Mouse (Mus musculus): ENCODE measurements at regions not wholly inside any gene's neighbourhood (a gene's known extent, or its start where the extent isn't known, plus 50 kb on each side); places are given as distances from the start of the nearest gene placed in this dataset.

DNA sequence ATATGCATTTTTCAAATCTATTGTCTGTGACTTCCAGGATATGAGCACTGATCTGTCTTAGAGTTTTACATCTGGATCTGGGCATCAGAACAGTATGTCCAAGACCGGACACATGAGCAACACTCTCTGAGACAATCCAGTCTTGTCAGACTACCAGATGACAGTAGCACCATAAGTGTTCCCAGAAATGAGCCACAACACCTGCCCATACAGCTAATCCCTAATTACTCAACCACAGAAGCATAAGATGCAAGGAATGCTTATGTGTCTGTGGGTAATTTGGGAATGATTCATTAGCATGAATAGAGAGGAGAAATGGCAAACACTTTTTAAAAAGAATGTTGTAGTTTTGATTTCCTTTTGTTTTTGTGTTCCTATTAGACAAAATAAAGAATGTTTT lies 457.6 kb downstream of the Pros1 start:
- intact Hi-C loops (cut with DNase I) = no loop called here

GRCm38 (mm10) chr16:63313544-63313943 lies 459.4 kb downstream of the Pros1 start:
- intact Hi-C loops (cut with DNase I) = no loop called here

More for the DNA sequence above, 457.6 kb downstream of the Pros1 start:
- DNase-seq = no peak

DNA sequence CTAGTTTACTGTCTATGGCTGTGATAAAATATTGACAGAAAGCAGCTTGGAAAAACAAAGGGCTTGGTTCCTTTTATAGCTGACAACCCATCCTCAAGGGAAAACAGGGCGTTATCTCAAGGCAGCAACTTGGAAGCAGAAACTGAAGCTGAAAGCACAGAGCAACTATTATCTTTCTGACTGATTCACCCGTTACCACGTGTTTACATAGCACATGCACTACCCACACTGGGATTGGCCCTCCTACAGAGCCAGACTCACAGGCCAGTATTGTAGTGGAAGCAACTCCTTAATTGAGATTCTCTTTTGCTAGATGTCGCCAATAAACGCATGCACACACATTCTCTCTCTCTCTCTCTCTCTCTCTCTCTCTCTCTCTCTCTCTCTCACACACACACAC lies 465.5 kb downstream of the Pros1 start:
- no peak for DNase-seq
- intact Hi-C loops (cut with DNase I) = no loop called here

More at GRCm38 (mm10) chr16:63313544-63313943, 459.4 kb downstream of the Pros1 start:
- no peak for DNase-seq

DNA sequence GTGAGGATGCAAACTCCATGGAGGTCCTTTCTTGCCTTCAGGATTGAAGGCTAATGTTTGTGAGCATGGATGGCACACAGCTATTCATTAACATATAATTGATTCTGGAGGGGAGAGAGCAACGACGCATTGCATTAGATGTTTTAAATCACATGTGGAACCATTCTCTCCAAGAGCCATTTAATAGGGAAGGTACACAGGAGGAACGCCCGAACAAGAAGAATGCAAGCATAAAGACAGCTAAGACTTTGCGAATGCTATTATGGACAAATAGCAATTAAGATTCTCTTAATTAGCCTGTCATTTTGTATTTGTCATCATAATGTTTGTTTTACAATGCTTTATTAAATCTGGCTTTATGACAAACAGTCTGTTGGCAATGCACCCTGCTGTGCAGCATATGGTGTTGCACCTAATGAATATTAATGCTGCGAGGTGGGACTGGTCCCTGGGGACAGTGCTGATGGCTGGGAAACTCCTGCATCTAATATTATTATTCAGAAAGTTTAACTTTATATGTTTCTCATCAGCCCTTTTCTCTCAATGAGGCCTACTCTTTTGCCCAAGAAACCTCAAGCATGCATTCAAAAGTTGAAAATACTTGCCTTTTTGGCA lies 497.5 kb downstream of the Pros1 start:
- intact Hi-C loops (cut with DNase I) = no loop called here

GRCm38 (mm10) chr16:63369868-63370267 lies 494.1 kb downstream of the Epha3 start:
- no peak for DNase-seq
- intact Hi-C loops (cut with DNase I) = no loop called here

More for the DNA sequence above, 497.5 kb downstream of the Pros1 start:
- DNase-seq = no peak

DNA sequence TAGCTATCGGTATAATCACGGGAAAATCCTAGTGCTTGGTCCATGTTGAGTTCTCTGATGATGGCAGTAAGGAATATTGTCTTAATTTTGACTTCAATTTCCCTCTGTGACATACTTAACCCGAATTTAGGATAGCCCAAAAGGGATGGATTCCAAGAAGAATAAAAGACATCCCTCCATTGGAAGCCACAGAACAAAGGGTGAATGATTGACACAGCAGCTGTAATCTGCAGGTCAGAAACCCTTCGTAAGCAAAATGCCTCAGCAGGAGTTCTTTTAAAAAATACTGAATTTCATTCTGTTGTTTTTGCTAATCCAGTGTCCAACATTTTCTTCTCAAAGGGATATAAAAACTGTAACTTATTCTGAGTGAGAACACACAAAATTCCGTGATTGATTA lies 492.7 kb downstream of the Epha3 start:
- intact Hi-C loops (cut with DNase I) = no loop called here
- DNase-seq = no peak

- DNase-seq = no peak
- intact Hi-C loops (cut with DNase I) = no loop called here
These were observed 459.0 kb downstream of the Epha3 start for GRCm38 (mm10) chr16:63404976-63405375.

- DNase-seq = no peak
- intact Hi-C loops (cut with DNase I) = no loop called here
These were observed 451.3 kb downstream of the Epha3 start for GRCm38 (mm10) chr16:63412656-63413055.

- no peak for DNase-seq
- intact Hi-C loops (cut with DNase I) = no loop called here
These were observed 411.7 kb downstream of the Epha3 start for GRCm38 (mm10) chr16:63452301-63452700.

DNA sequence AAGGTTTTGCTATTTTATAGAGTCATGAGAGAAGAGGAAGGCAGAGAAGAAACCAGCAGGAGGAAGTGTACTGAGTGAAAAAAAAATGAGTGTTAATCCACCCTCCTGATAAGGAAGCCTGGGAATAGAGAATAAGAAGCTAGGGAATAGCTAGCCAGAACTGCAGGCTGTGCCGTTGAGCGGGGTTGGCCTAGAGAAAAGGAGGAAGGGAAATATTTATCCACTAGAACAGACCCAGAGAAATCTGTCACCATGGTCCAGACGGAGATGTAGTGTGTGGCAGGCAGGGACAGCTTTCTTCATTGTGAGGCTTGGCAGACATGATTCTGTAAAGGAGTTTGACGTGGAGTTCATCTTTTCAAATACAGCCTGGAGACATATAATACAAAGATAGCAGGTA lies 397.4 kb downstream of the Epha3 start:
- intact Hi-C loops (cut with DNase I) = no loop called here
- no peak for DNase-seq

GRCm38 (mm10) chr16:63468851-63469250 lies 395.1 kb downstream of the Epha3 start:
- intact Hi-C loops (cut with DNase I) = no loop called here
- no peak for DNase-seq
